Mouse (Mus musculus): Measurements from ENCODE around the gene Ccdc105. TPM values are rescaled to one million over a fixed set of nuclear protein-coding genes. Genes with fewer than 3 reads are reported as not detected.

The Ccdc105 gene
- total RNA-seq, 2 experiments from 2014 or later = not detected

DNA sequence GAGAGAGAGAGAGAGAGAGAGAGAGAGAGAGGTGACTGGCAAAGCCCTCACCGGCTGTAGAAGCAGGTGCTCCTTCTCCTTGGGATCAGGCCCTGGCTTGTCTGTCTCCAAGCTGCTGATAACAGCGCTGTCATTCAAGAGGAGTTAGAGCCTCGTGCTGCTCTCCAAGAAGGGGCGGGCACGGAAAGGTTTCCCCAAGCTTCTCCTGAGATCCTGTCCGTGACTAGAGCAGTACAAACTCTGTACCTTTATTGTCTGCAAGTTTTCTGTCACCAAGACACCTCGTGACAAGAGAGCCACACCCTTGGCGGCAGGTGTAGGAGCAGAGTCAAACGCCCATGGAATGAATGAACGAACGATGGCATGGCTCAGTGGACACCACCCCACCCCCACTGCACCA is 34.8 kb downstream of the Ccdc105 start, which contains the start of gene Casp14:
TSS of gene Casp14 (minus strand) at position 239 of the 400 bp plus-strand sequence.
- ATAC-seq (replicated peaks; ENCODE audit: low FRiP score, poor library complexity, severe bottlenecking) = no peak

DNA sequence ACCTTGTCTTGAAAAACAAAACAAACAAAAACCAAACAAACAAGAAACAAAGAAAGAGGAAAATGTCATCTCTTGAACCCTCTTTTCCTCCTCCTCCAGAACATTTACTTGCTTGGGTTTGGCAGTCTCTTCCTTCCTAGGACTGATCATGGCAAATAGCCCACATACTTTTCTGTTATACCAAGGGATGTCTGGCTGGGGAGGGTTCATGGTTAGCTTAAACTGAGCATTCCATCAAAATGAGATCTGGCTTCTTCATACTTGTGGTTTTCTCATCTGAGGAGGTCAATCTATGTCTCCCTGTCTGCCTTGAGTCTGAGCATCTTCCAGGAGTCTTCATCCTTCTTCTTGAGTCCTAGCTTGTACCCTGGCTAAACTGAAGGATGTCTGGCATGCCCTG is 36.6 kb downstream of the Ccdc105 start:
- no peak for ATAC-seq (replicated peaks; ENCODE audit: low FRiP score, poor library complexity, severe bottlenecking)

GRCm38 (mm10) chr10:78715156-78715555 is 37.7 kb downstream of the Ccdc105 start:
- ATAC-seq (replicated peaks; ENCODE audit: low FRiP score, poor library complexity, severe bottlenecking) = no peak

- ATAC-seq (replicated peaks; ENCODE audit: low FRiP score, poor library complexity, severe bottlenecking) = no peak
Measured at GRCm38 (mm10) chr10:78714129-78714528, 38.7 kb downstream of the Ccdc105 start.

DNA sequence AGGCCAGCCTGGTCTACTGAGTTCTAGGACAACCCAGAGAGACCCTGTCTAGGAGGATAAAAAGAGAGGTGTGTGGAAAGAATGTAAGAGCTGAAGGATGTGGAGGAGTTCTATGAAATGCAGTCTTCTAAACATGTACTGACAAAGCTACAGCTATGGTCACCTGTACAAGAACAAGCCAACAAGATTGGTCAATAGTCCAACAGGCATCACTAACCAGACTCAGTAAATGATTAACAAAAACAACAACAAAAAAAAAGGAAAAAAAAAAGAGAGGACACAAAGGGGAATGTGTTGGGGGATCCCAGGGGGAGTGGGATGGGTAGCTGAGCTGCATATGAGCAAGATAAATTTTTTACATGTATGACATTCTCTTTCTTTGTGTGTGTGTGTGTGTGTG is 42.2 kb downstream of the Ccdc105 start:
- no peak for ATAC-seq (replicated peaks; ENCODE audit: low FRiP score, poor library complexity, severe bottlenecking)

GRCm38 (mm10) chr10:78700881-78701280 is 52.0 kb downstream of the Ccdc105 start:
- ATAC-seq (replicated peaks; ENCODE audit: low FRiP score, poor library complexity, severe bottlenecking) = no peak

Other genes starting within 250 kb of the Ccdc105 start
- not detected in 2 replicates for gene Olfr1358, start 235.6 kb downstream of the Ccdc105 start, total RNA-seq (2015; ENCODE audit: low replicate concordance)
- not detected in 2 replicates for gene Olfr1358, start 235.6 kb downstream of the Ccdc105 start, total RNA-seq (2017; ENCODE audit: low replicate concordance)
- gene Ilvbl, start 178.7 kb downstream of the Ccdc105 start, total RNA-seq (2015; ENCODE audit: low replicate concordance) = 7.2 and 17.2 TPM in 2 replicates
- gene Ilvbl, start 178.7 kb downstream of the Ccdc105 start, total RNA-seq (2017; ENCODE audit: low replicate concordance) = 1.9 and 2.3 TPM in 2 replicates
- gene Syde1, start 161.1 kb downstream of the Ccdc105 start, total RNA-seq (2015; ENCODE audit: low replicate concordance) = not detected in 2 replicates
- 0.45 TPM in 1 of 2 replicates, not detected in the other for gene Syde1, start 161.1 kb downstream of the Ccdc105 start, total RNA-seq (2017; ENCODE audit: low replicate concordance)
- gene Olfr1357, start 135.0 kb downstream of the Ccdc105 start, total RNA-seq (2015; ENCODE audit: low replicate concordance) = not detected in 2 replicates
- gene Olfr1357, start 135.0 kb downstream of the Ccdc105 start, total RNA-seq (2017; ENCODE audit: low replicate concordance) = not detected in 2 replicates
- gene Casp14, start 34.8 kb downstream of the Ccdc105 start, total RNA-seq (2015; ENCODE audit: low replicate concordance) = not detected in 2 replicates
- not detected in 2 replicates for gene Casp14, start 34.8 kb downstream of the Ccdc105 start, total RNA-seq (2017; ENCODE audit: low replicate concordance)
- gene Slc1a6, start 27.4 kb upstream of the Ccdc105 start, total RNA-seq (2015; ENCODE audit: low replicate concordance) = not detected in 2 replicates
- not detected in 2 replicates for gene Slc1a6, start 27.4 kb upstream of the Ccdc105 start, total RNA-seq (2017; ENCODE audit: low replicate concordance)
- gene Olfr1356, start 99.1 kb upstream of the Ccdc105 start, total RNA-seq (2015; ENCODE audit: low replicate concordance) = not detected in 2 replicates
- gene Olfr1356, start 99.1 kb upstream of the Ccdc105 start, total RNA-seq (2017; ENCODE audit: low replicate concordance) = not detected in 2 replicates
- not detected in 2 replicates for gene Olfr1355, start 122.5 kb upstream of the Ccdc105 start, total RNA-seq (2015; ENCODE audit: low replicate concordance)
- not detected in 2 replicates for gene Olfr1355, start 122.5 kb upstream of the Ccdc105 start, total RNA-seq (2017; ENCODE audit: low replicate concordance)
- not detected in 2 replicates for gene Olfr1354, start 160.1 kb upstream of the Ccdc105 start, total RNA-seq (2015; ENCODE audit: low replicate concordance)
- not detected in 2 replicates for gene Olfr1354, start 160.1 kb upstream of the Ccdc105 start, total RNA-seq (2017; ENCODE audit: low replicate concordance)
- gene Olfr8, start 197.6 kb upstream of the Ccdc105 start, total RNA-seq (2015; ENCODE audit: low replicate concordance) = not detected in 2 replicates
- gene Olfr8, start 197.6 kb upstream of the Ccdc105 start, total RNA-seq (2017; ENCODE audit: low replicate concordance) = not detected in 2 replicates
- not detected in 2 replicates for gene Olfr1353, start 210.2 kb upstream of the Ccdc105 start, total RNA-seq (2015; ENCODE audit: low replicate concordance)
- gene Olfr1353, start 210.2 kb upstream of the Ccdc105 start, total RNA-seq (2017; ENCODE audit: low replicate concordance) = not detected in 2 replicates
- gene Olfr1352, start 228.0 kb upstream of the Ccdc105 start, total RNA-seq (2015; ENCODE audit: low replicate concordance) = not detected in 2 replicates
- gene Olfr1352, start 228.0 kb upstream of the Ccdc105 start, total RNA-seq (2017; ENCODE audit: low replicate concordance) = not detected in 2 replicates

All from erythroid progenitor cell, adult 5-6 weeks (primary cell).